Mouse (Mus musculus) hematopoietic stem cell, adult 5-6 weeks (primary cell): ENCODE results near the gene Kctd19. TPM values are rescaled to one million over a fixed set of nuclear protein-coding genes. Genes with fewer than 3 reads are reported as not detected.

Source experiments
- ATAC-seq, 2 experiments: fragments of 125-278 bp in 1 of 2; replicated peaks in 1 of 2; 2 replicates each; pipeline ENCODE4 v1.8.0; 2016 to 2017; ENCODE audit warnings: inconsistent platforms in 2 of 2, mild to moderate bottlenecking in 2 of 2, moderate number of reproducible peaks in 2 of 2, low read depth in 1 of 2, moderate TSS enrichment in 1 of 2; ENCODE audit not compliant: low FRiP score in 2 of 2, poor library complexity in 2 of 2, severe bottlenecking in 2 of 2, insufficient read depth in 1 of 2, low TSS enrichment in 1 of 2
- total RNA-seq: library from RNA; stranded (forward); fragments of 172-1452, 232-1000 nt; gene quantifications from 2 replicates; pipeline ENCODE4 v1.2.3, GENCODE M21; 2017

Gene Kctd19
- total RNA-seq, 1 experiment from 2014 or later: not detected

- ATAC-seq: 0 out of 4 replicates have a peak, but pooled peaks of 1 of the 2 experiments have one; percentile 12
These were observed 33.0 kb downstream of the Kctd19 start for GRCm38 (mm10) chr8:105380308-105380707.

DNA sequence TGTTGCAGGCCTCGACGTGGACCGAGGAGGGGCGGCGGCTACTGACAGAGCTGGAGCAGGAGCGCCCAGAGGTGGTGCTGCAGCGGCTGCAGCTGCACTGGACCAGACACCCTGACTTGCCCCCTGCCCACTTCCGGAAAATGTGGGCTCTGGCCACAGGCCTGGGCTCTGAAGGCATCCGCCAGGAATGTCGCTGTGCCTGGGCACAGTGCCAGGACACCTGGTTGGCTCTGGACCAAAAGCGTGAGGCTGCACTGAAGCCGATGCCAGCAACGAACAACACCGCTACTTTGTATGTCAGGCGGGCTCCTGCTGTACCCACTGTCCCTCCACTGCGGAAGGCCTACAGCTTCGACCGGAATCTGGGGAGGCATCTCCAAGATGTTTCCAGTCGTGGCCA, 34.6 kb downstream of the Kctd19 start:
- ATAC-seq: 0 out of 4 replicates have a peak, but pooled peaks of 1 of the 2 experiments have one; percentile 13

- ATAC-seq: peak; percentile 39; a peak in 3 of 4 replicates
These were observed 38.8 kb downstream of the Kctd19 start for GRCm38 (mm10) chr8:105374513-105374966.

GRCm38 (mm10) chr8:105373032-105373431, 40.3 kb downstream of the Kctd19 start, which contains the start of gene Plekhg4:
Gene Plekhg4 (plus strand): TSS chr8:105373274.
- no peak for ATAC-seq

DNA sequence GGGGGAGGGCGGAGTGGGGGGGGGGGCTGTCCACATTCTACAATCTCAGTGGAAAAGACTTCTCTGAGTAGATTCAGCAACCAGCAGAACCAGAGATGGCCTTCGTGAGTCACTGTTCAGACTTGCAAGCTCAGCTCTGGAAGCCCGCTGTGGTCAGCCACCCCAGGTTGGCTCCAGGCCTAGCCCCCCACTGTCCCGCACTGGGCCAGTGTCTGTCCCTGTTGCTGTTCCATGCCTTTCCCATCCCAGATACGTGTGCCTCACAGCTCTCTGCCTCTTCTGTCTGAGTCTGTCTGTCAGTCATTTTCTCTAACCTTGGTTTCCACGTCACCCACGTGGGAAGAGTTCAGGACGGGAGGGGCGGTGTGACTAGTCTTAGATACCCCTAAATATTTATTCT, 40.8 kb downstream of the Kctd19 start:
- no peak for ATAC-seq

DNA sequence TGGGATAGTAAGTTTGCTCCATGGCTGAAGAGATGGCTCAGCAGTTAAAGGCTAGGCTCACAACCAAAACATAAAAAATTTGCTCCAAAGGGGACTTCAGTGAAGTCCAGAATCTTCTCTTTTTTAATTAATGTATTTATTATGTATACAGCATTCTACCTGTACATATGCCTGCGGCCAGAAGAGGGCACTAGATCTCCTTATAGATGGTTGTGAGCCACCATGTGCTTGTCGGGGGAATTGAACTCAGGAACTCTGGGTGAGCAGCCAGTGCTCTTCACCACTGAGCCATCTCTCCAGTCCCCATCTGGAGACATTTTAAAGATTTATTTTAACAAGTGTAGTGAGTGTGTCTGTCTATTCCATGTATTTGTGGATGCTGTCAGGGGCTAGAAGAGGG, 46.2 kb downstream of the Kctd19 start:
- ATAC-seq: no peak

- no peak for ATAC-seq
These were observed 51.3 kb downstream of the Kctd19 start for GRCm38 (mm10) chr8:105361751-105362702.

- ATAC-seq: no peak
These were observed 53.7 kb downstream of the Kctd19 start for GRCm38 (mm10) chr8:105359646-105360045.

DNA sequence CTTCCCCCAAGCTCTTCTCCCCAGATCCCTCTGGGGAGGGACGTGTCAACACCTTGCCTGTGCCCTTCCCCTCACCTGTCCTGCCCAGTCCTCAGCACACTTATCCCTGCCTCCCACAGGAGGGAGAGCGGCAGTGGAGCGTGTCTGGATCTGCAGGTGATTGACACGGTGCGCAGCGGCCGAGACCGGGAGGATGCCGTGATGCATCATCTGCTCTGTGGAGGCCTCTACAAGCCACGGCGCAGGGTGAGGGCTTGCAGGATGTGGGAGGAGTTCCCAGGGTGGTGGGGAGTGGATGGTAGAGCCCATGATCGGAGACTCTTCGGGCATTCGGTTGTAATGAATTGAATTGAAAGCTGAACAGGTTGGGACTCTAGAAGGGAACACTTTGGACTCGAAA, 54.1 kb downstream of the Kctd19 start:
- ATAC-seq: no peak

DNA sequence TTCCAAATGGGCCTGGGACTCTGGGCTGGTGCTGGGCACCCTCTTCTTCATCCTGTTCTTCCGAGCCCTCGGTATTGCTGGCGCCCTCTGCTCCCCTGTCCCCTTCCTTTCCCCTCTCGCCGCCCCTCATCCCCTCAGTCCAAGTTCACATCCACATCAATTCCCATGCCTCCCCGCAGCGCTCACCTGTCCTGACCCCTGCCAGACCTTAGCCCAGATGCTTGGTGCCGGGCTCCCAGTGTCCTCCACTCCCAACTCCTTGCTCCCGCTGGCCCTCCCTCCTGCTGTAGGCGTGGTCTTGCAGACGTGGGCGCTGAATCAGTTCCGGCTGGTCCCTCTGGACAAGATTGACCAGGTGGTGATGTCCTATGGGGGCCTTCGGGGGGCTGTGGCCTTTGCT, 56.6 kb downstream of the Kctd19 start:
- no peak for ATAC-seq

- no peak for ATAC-seq
These were observed 57.9 kb downstream of the Kctd19 start for GRCm38 (mm10) chr8:105355179-105356024.

DNA sequence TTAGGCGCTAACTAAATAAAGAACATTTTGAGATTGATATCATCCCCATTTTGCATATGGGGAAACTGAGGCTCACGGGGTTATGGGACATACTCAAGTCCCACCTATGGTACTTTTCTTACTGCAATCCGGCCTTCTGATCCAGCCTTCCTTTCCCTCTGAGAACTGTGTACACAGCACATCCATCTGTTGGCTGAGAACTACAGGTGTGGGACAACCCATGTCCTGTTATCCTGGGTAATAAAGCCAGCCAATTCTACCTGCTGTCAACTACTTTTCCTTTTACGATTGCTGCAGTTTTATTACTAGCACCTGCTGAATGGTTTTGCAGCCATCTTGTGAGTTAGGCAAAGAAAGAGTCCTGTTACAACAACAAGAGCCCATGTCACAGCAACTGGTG, 58.8 kb downstream of the Kctd19 start:
- ATAC-seq: no peak

DNA sequence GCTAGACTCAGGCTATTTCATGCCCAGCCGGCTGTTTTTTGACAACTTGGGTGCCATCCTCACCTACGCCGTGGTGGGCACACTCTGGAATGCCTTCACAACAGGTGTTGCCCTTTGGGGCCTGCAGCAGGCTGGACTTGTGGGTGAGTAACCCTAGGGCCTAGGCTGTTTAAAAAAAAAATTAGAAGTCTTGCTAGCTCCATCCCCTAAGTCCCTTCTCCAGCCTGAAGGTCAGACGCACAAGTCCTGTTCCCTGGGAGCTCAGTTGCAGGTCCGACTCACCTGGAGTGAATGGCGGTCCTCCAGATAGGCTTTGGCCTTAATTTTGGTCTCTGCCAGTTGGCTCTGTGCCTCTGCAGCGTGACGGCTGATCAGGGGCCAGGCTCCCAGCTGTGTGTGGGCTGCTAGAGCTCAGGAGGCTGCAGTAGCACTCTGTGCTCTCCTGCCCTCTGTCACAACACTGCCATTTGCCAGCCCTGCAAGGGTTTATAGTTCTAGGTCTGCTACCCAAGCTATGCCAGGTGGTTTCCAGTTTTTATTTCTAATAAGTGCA, 59.6 kb downstream of the Kctd19 start:
- ATAC-seq: no peak

DNA sequence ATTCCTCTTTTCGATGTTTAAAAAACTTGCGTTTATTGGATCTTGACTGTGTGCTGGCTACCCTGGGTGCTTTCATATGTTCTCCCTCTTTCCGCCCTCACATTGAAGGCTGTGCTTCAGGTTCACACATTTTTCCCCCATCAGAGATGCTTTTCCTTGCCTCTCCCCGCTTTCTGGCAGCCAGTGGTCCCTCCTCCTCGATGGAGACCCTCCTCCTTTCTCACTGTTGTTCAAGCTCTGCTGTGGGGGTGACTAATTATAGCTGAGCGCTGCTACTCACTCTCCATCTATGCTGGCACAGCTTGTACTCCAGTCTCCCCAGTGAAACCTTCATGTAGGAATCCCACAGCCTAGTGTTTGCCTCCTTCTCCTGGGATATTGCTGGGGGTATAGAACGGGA, 63.1 kb downstream of the Kctd19 start:
- ATAC-seq: no peak

- no peak for ATAC-seq
These were observed 64.1 kb downstream of the Kctd19 start for GRCm38 (mm10) chr8:105349096-105349771.

DNA sequence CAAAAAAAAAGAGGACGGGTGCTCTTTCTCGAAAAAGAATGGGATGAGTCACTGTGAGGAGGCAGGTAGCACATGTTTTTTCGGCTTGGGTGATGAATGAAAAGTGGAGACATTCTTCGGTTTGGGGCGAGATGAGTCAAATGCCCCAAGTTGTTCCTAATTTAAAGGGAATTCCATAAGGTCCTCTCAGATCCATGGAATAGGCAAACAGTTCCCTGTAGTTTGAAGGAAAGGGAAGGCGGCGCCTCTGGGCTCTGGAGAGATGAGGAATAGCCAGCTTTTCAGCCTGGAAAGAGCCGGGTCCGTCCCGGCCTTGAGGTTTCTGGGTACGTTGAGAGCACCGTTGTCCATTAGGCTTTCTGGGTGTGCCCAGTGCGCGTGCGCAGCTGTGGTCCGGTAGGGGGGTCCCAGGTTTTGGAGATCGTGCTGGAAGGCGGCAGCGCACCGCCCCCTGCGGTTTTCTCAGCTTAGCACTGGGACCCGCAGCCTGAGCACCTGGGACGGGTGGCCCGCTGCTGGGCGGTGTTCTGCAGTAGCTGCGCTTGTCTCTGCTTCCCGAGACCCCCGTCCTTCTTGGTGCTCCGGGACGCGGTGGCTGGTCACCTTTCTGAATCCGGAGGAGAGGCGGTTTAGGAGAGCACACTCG, 64.7 kb downstream of the Kctd19 start, which contains the start of gene Slc9a5:
TSS of gene Slc9a5 (plus strand) at position 394 of the 646 bp plus-strand sequence.
- no peak for ATAC-seq
